Mouse (Mus musculus) liver, embryonic 14.5 days (tissue): ENCODE results near the gene Med24. TPM values are rescaled to one million over a fixed set of nuclear protein-coding genes. Genes with fewer than 3 reads are reported as not detected.
A peak's percentile ranks its signal among the peaks of the same experiment; 100 is the strongest.

ENCODE experiments used
- ATAC-seq: fragments of 200-750 bp; cut with Nextera tagmentation; 2 replicates; pipeline ENCODE4 v1.8.0; 2017; ENCODE audit warnings: moderate number of reproducible peaks, mild to moderate bottlenecking, moderate library complexity; ENCODE audit not compliant: insufficient read depth
- DNase-seq, 3 experiments: peaks; one replicate each; pipeline ENCODE4 v3.0.0-alpha.2; 2012 to 2013; ENCODE audit warnings: low read depth in 3 of 3, low spot score in 3 of 3
- H3K27ac ChIP-seq: fragments of 300-500 bp; sonication (generic); 2 replicates; pipeline ENCODE4 v1.5.1; 2014; ENCODE audit warnings: moderate library complexity, mild to moderate bottlenecking, control low read depth, inconsistent platforms
- H3K27me3 ChIP-seq: fragments of 300-500 bp; sonication (generic); 2 replicates; pipeline ENCODE4 v1.6.1; 2014; ENCODE audit warnings: mild to moderate bottlenecking, low read length, moderate library complexity; ENCODE audit not compliant: control insufficient read depth, insufficient read depth
- H3K36me3 ChIP-seq: fragments of 300-500 bp; sonication (generic); replicated peaks from 2 replicates; pipeline ENCODE4 v1.6.1; 2014; ENCODE audit warnings: low read depth; ENCODE audit not compliant: control insufficient read depth, insufficient read depth
- H3K4me1 ChIP-seq, 2 experiments: fragments of 200-500 bp in 1 of 2; fragments of 300-500 bp in 1 of 2; sonication (generic) in 1 of 2; replicated peaks; 2 replicates each; pipeline ENCODE4 v1.6.1; 2012 to 2014; ENCODE audit warnings: antibody characterized with exemption in 1 of 2, inconsistent platforms in 1 of 2, low read length in 1 of 2; ENCODE audit not compliant: control insufficient read depth in 2 of 2, insufficient read depth in 2 of 2
- H3K4me2 ChIP-seq: fragments of 300-500 bp; sonication (generic); 2 replicates; pipeline ENCODE4 v1.6.1; 2014; ENCODE audit warnings: low read depth, mild to moderate bottlenecking, control low read depth, moderate library complexity
- H3K4me3 ChIP-seq, 2 experiments: fragments of 200-500 bp in 1 of 2; fragments of 300-500 bp in 1 of 2; sonication (generic) in 1 of 2; 2 replicates each; pipeline ENCODE4 v1.5.1; 2012 to 2014; ENCODE audit warnings: low read depth in 2 of 2, low read length in 2 of 2, mild to moderate bottlenecking in 2 of 2, control low read depth in 1 of 2, inconsistent platforms in 1 of 2, moderate library complexity in 1 of 2; ENCODE audit not compliant: insufficient read depth in 1 of 2
- H3K9ac ChIP-seq: fragments of 300-500 bp; sonication (generic); replicated peaks from 2 replicates; pipeline ENCODE4 v1.6.1; 2014; ENCODE audit warnings: mild to moderate bottlenecking, control low read depth, moderate library complexity
- H3K9me3 ChIP-seq: fragments of 300-500 bp; sonication (generic); 2 replicates; pipeline ENCODE4 v1.6.1; 2016; ENCODE audit warnings: low read length, mixed read lengths; ENCODE audit not compliant: control insufficient read depth
- CTCF ChIP-seq: IDR thresholded peaks from 2 replicates; pipeline ENCODE4 v1.5.1; 2016; ENCODE audit warnings: antibody characterized with exemption, low read depth, control low read depth
- EP300 ChIP-seq: IDR thresholded peaks from 2 replicates; pipeline ENCODE4 v1.6.1; 2016; ENCODE audit warnings: antibody characterized with exemption, low read depth
- WGBS: fragments of 180-500 bp; shearing (Covaris S2); extraction: QIAGEN DNeasy Blood & Tissue Kit; methylation state at CpG from one replicate; pipeline ENCODE4 v1.1.7; 2014; ENCODE audit not compliant: insufficient replicate concordance; 5-methylcytosine and 5-hydroxymethylcytosine counted together
- polyA plus RNA-seq, 2 experiments: library from polyadenylated mRNA; depleted of rRNA in 1 of 2; stranded (reverse) in 1 of 2; unstranded in 1 of 2; fragments of >200 nt; fragmentation: Nextera tagmentation in 1 of 2; extraction: Ambion mirVana in 1 of 2; gene quantifications; 2 replicates each; pipeline versions ENCODE4 v1.2.1 to v1.2.3; 2012 to 2014

Gene Med24
- polyA plus RNA-seq, 2 experiments = 21.3 to 25.0 TPM

GRCm38 (mm10) chr11:98775348-98776051 is 46.3 kb upstream of the Med24 start:
- TF ChIP-seq CTCF (no peak), EP300 (no peak)
- Histone ChIP-seq H3K9ac (no peak overlapping the region; the same call in 1 of the 2 replicates), H3K4me1 (peaks cover 41 to 52% of the 10 kb centered on the region in 2 experiments)

GRCm38 (mm10) chr11:98774582-98775347 is 45.5 kb upstream of the Med24 start, which contains the start of gene Nr1d1:
Gene Nr1d1, minus strand, starts transcription at chr11:98775333.
- no peak within 1 kb of the TSS; the same call in 1 of the 2 replicates for H3K9ac ChIP-seq
- 1% methylated on average over 22 of the region's 22 CpGs for WGBS
- H3K27me3 ChIP-seq = no peaks in the 10 kb centered on the region
- TF ChIP-seq CTCF = no peak
- TF ChIP-seq EP300 = no peak
- H3K9me3 ChIP-seq = no peaks in the 10 kb centered on the region
- peak within 1 kb of the TSS; percentile 35 for H3K27ac ChIP-seq
- H3K4me3 ChIP-seq = peak within 1 kb of the TSS; percentile 25 to 33
- peaks cover 44 to 56% of the 10 kb centered on the region in 2 experiments for H3K4me1 ChIP-seq
- ATAC-seq (no peak), DNase-seq (no peak)
- peak within 1 kb of the TSS; percentile 62 for H3K4me2 ChIP-seq
- H3K36me3 ChIP-seq = no peaks in the 10 kb centered on the region

More at GRCm38 (mm10) chr11:98775348-98776051, 46.3 kb upstream of the Med24 start:
- WGBS = 3% methylated on average over 15 of the region's 15 CpGs
- no peaks in the 10 kb centered on the region for H3K9me3 ChIP-seq
- peak overlapping the region; percentile 35 for H3K27ac ChIP-seq
- no peaks in the 10 kb centered on the region for H3K36me3 ChIP-seq
- peak; percentile 71 to 83 (median 76) for DNase-seq
- H3K27me3 ChIP-seq = no peaks in the 10 kb centered on the region
- H3K4me2 ChIP-seq = peak overlapping the region; percentile 62
- H3K4me3 ChIP-seq = peak overlapping the region; percentile 15 to 33
- peak; percentile 38 for ATAC-seq

GRCm38 (mm10) chr11:98773635-98774295 is 44.5 kb upstream of the Med24 start:
- under 1% methylated on average over 37 of the region's 37 CpGs for WGBS
- H3K4me1 ChIP-seq = peaks cover 54 to 66% of the 10 kb centered on the region in 2 experiments
- H3K36me3 ChIP-seq = no peaks in the 10 kb centered on the region
- ATAC-seq = peak; percentile 90
- no peaks in the 10 kb centered on the region for H3K9me3 ChIP-seq
- H3K27ac ChIP-seq = no peak overlapping the region; the same call in 1 of the 2 replicates
- peak overlapping the region in 1 of 2 experiments; percentile 33; a peak in 2 of 4 replicates for H3K4me3 ChIP-seq
- H3K9ac ChIP-seq = peak overlapping the region; percentile 5; the same call in 1 of the 2 replicates
- H3K27me3 ChIP-seq = no peaks in the 10 kb centered on the region
- H3K4me2 ChIP-seq = peak overlapping the region; percentile 62
- DNase-seq = peak; percentile 97 to 98 (median 98)
- TF ChIP-seq EP300 = no peak
- TF ChIP-seq CTCF = 0 out of 2 replicates have a peak, but pooled peaks have one; percentile 8

GRCm38 (mm10) chr11:98772667-98773171 is 43.5 kb upstream of the Med24 start:
- Histone ChIP-seq H3K36me3 (no peaks in the 10 kb centered on the region), H3K9ac (no peak overlapping the region), H3K4me3 (no peak overlapping the region), H3K27ac (peak overlapping the region; percentile 32), H3K27me3 (no peaks in the 10 kb centered on the region), H3K4me2 (peak overlapping the region; percentile 11; the same call in 1 of the 2 replicates), H3K9me3 (no peaks in the 10 kb centered on the region), H3K4me1 (peaks cover 62 to 75% of the 10 kb centered on the region in 2 experiments)
- DNase-seq = no peak
- TF ChIP-seq CTCF = no peak
- no peak for TF ChIP-seq EP300
- no peak for ATAC-seq
- 49% methylated on average over 8 of the region's 8 CpGs for WGBS
